Comparison of ENCODE assay signal across 25 mouse cellular contexts in genomic region chr7:67307078-67307477, GRCm38 (mm10).
"Had no signal": no experiment of that assay in that cellular context is flagged by ENCODE, and none has a peak within 500 bp of the region (broad histone marks: within the 10 kb centered on the region; RNA-seq: fewer than 3 reads in every experiment).

No protein-coding gene starts in this region.

- H3K27me3 ChIP-seq: heart, embryonic 12.5 days; hindbrain, embryonic 12.5 days; intestine, embryonic 15.5 days; limb, embryonic 12.5 days; liver, embryonic 13.5 days had no signal

- H3K9ac ChIP-seq: heart, embryonic 12.5 days; hindbrain, embryonic 12.5 days; hindbrain, embryonic 14.5 days; intestine, embryonic 15.5 days; limb, embryonic 12.5 days; liver, embryonic 13.5 days had no signal

- H3K27ac ChIP-seq: gastrocnemius, adult 2 months; heart, embryonic 10.5 days; hindbrain, embryonic 10.5 days; hindbrain, embryonic 12.5 days; hindbrain, embryonic 14.5 days; intestine, embryonic 15.5 days; layer of hippocampus, adult 2 months; left cerebral cortex, adult 2 months; limb, embryonic 10.5 days; limb, embryonic 12.5 days; liver, embryonic 13.5 days had no signal

- H3K4me3 ChIP-seq: gastrocnemius, adult 2 months; heart, embryonic 10.5 days; heart, embryonic 12.5 days; hindbrain, embryonic 10.5 days; hindbrain, embryonic 12.5 days; intestine, embryonic 15.5 days; layer of hippocampus, adult 2 months; left cerebral cortex, adult 2 months; limb, embryonic 10.5 days; limb, embryonic 12.5 days; liver, embryonic 13.5 days had no signal

- DNase-seq: gastrocnemius, adult 2 months; gastrocnemius, postnatal 10 days; gastrocnemius, postnatal 25 days; heart, postnatal 10 days; heart, postnatal 4 days; kidney, adult 18-20 months; kidney, adult 8-10 months; kidney, postnatal 10 days; kidney, postnatal 25 days; kidney, postnatal 4 days; liver; liver, embryonic 13.5 days had no signal

- ATAC-seq: hindbrain, embryonic 16.5 days; inflammation-experienced regulatory T-cells, adult 6 months; intestine, embryonic 15.5 days; intestine, postnatal 0 days had no signal

- H3K4me1 ChIP-seq: heart, embryonic 10.5 days; hindbrain, embryonic 10.5 days; hindbrain, embryonic 12.5 days; intestine, embryonic 15.5 days; limb, embryonic 10.5 days; limb, embryonic 12.5 days; liver, embryonic 13.5 days had no signal

- H3K36me3 ChIP-seq: intestine, embryonic 15.5 days had no signal
